Mouse (Mus musculus) thymus, adult 18-20 months (tissue): ENCODE measurements around the gene Snx6.

Experiments
- DNase-seq, 2 experiments: peaks; one replicate each; pipeline ENCODE4 v3.0.0; 2022; ENCODE audit warnings: mixed read lengths in 2 of 2

Snx6 gene

GRCm38 (mm10) chr12:54697791-54698250 is 97.7 kb downstream of the Snx6 start:
- DNase-seq, result peak in 1 of 2 experiments; percentile 20

- peak in 1 of 2 experiments; percentile 26 for DNase-seq
Observed at GRCm38 (mm10) chr12:54697003-54697597, 98.4 kb downstream of the Snx6 start.
